Mouse (Mus musculus) testis, adult 2 months (tissue): ENCODE data around the gene Camta1.

Experiments
- CTCF ChIP-seq: fragments of 200-500 bp; IDR thresholded peaks from 2 replicates; pipeline ENCODE4 v1.5.1; 2012; ENCODE audit warnings: low read depth, mild to moderate bottlenecking, inconsistent platforms, low read length, moderate library complexity; ENCODE audit not compliant: control insufficient read depth, insufficient read depth, insufficient replicate concordance
- POLR2A ChIP-seq: fragments of 200-500 bp; IDR thresholded peaks from 2 replicates; pipeline ENCODE4 v1.6.1; 2012; ENCODE audit warnings: low read depth, mild to moderate bottlenecking, inconsistent platforms, low read length, moderate library complexity; ENCODE audit not compliant: control insufficient read depth

DNA sequence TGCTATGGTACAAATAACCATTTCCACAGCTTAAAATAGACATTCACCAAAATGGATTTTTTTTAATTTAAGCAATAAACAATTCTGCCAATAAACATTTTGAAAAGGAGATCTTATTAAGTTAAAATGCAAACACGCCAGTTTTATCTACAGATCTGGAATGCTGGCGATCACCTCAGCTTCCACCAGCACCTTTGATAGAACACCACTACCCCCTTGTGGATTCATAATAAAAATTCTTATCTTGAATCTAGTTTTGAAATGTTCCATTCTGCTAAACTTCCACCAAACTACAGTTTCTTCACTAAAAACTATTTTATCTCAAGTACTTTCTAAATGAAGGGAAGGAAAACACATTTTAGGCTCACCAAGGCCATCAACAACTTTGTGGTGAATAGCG lies 7.7 kb downstream of the Camta1 start:
- TF ChIP-seq POLR2A (no peak), CTCF (no peak)
